Mouse (Mus musculus): ENCODE measurements around the gene Rfx8.

GRCm38 (mm10) chr1:39637139-39637538, 83.7 kb downstream of the Rfx8 start:
- TF ChIP-seq MYC (IDR thresholded peaks at IDR 0.05; ENCODE audit: low read depth, low read length) (no peak), CTCF (IDR thresholded peaks at IDR 0.05 in 2 of 3, conservative IDR thresholded peaks at IDR 0.05 in 1 of 3; ENCODE audit: control insufficient read depth in 1 of 3, insufficient read depth in 1 of 3, low read depth in 2 of 3, low read length in 3 of 3, poor library complexity in 1 of 3, severe bottlenecking in 1 of 3) (no peak), GABPA (IDR thresholded peaks at IDR 0.05; ENCODE audit: low read depth, low read length) (no peak), TBP (IDR thresholded peaks at IDR 0.05; ENCODE audit: low read depth, low read length) (no peak), POLR2AphosphoS2 (IDR thresholded peaks at IDR 0.05; ENCODE audit: low read length) (no peak), MEF2A (IDR thresholded peaks at IDR 0.05; ENCODE audit: extremely low read depth, insufficient replicate concordance, low read depth, low read length, poor library complexity, severe bottlenecking) (no peak), EP300 (IDR thresholded peaks at IDR 0.05; ENCODE audit: low read depth in 1 of 2, low read length in 2 of 2) (no peak), TAL1 (IDR thresholded peaks at IDR 0.05; ENCODE audit: low read length) (no peak)
